Mouse (Mus musculus): ENCODE measurements at regions not wholly inside any gene's neighbourhood (a gene's known extent, or its start where the extent isn't known, plus 50 kb on each side); places are given as distances from the start of the nearest gene placed in this dataset.

DNA sequence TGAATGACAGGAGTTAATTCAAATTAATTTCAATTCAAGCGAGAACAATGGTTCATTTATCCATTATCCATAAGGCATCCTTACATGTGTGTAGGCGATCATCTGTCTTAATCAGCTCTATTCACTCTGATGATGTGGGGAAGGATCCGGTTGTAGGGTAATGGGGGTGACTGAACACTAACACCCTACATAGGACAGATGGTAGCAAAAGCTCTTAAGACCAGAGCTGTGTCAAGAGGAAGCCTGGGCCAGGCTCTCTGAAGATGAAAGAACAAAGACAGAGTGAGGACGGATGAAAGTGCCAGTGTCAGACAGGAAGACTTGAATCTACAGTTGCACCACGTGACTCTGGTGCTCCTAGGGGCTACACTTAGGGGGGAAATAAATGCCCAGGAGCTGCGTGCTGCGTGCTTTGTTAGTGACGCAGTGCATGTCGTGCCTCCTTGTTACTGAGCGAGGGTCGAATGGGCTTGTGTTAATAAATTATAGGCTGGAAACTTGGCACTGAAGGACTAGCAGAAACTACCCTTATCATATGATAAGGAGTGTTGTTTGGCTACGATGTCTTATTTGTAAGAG is 107.1 kb upstream of the Steap1 start:
- TF ChIP-seq MAZ (IDR thresholded peaks at IDR 0.05; ENCODE audit: low read depth, low read length), result no peak
- no peak for TF ChIP-seq MYC (IDR thresholded peaks at IDR 0.05; ENCODE audit: low read depth, low read length)
- no peak for TF ChIP-seq EP300 (IDR thresholded peaks at IDR 0.05; ENCODE audit: low read depth in 1 of 2, low read length in 2 of 2)
- no peak for TF ChIP-seq E2F4 (IDR thresholded peaks at IDR 0.05; ENCODE audit: borderline replicate concordance, low read depth, low read length)
- TF ChIP-seq ZKSCAN1 (IDR thresholded peaks at IDR 0.05; ENCODE audit: low read depth, low read length), result no peak
- no peak for TF ChIP-seq MYB (IDR thresholded peaks at IDR 0.05; ENCODE audit: low read depth, low read length)
- no peak for TF ChIP-seq BHLHE40 (IDR thresholded peaks at IDR 0.05; ENCODE audit: borderline replicate concordance, low read depth, low read length)
- TF ChIP-seq TCF12 (IDR thresholded peaks at IDR 0.05; ENCODE audit: low read depth, low read length), result no peak
- TF ChIP-seq USF2 (IDR thresholded peaks at IDR 0.05; ENCODE audit: borderline replicate concordance in 1 of 2, insufficient read depth in 1 of 2, low read depth in 1 of 2, low read length in 2 of 2), result no peak
- TF ChIP-seq SMC3 (IDR thresholded peaks at IDR 0.05; ENCODE audit: low read depth, low read length), result no peak
- no peak for TF ChIP-seq TBP (IDR thresholded peaks at IDR 0.05; ENCODE audit: low read depth, low read length)
- TF ChIP-seq GATA1 (IDR thresholded peaks at IDR 0.05; ENCODE audit: low read depth, low read length), result no peak
- no peak for TF ChIP-seq ZMIZ1 (IDR thresholded peaks at IDR 0.05; ENCODE audit: low read depth, low read length)
- no peak for TF ChIP-seq CHD1 (IDR thresholded peaks at IDR 0.05; ENCODE audit: low read depth, low read length)
- TF ChIP-seq RAD21 (IDR thresholded peaks at IDR 0.05; ENCODE audit: low read depth, low read length), result no peak
- TF ChIP-seq SIN3A (IDR thresholded peaks at IDR 0.05; ENCODE audit: low read length), result no peak
- no peak for TF ChIP-seq POLR2A (IDR thresholded peaks at IDR 0.05; ENCODE audit: control insufficient read depth in 1 of 2, insufficient read depth in 1 of 2, low read depth in 1 of 2, low read length in 2 of 2, poor library complexity in 1 of 2)
- no peak for TF ChIP-seq CTCF (IDR thresholded peaks at IDR 0.05 in 2 of 3, conservative IDR thresholded peaks at IDR 0.05 in 1 of 3; ENCODE audit: control insufficient read depth in 1 of 3, insufficient read depth in 1 of 3, low read depth in 2 of 3, low read length in 3 of 3, poor library complexity in 1 of 3, severe bottlenecking in 1 of 3)
- no peaks in the 10 kb centered on the region for H3K27me3 ChIP-seq (ENCODE audit: control insufficient read depth in 1 of 2, insufficient read depth in 2 of 2, low read length in 2 of 2)
- no peak overlapping the region for H3K27ac ChIP-seq (ENCODE audit: control insufficient read depth, low read depth, low read length)
- no peak overlapping the region for H3K9ac ChIP-seq (ENCODE audit: control insufficient read depth, low read depth, low read length, poor library complexity, severe bottlenecking)
- no peaks in the 10 kb centered on the region for H3K79me2 ChIP-seq (ENCODE audit: control insufficient read depth, insufficient read depth, low read length, poor library complexity)
- H3K9me3 ChIP-seq (replicated peaks; ENCODE audit: insufficient read depth, low read length), result no peaks in the 10 kb centered on the region
- no peaks in the 10 kb centered on the region for H3K4me1 ChIP-seq (ENCODE audit: control insufficient read depth in 1 of 2, insufficient read depth in 2 of 2, low read length in 2 of 2)
- DNase-seq (ENCODE audit: low read depth, low spot score), result no peak
- H3K36me3 ChIP-seq (ENCODE audit: control insufficient read depth in 1 of 2, insufficient read depth in 2 of 2, low read length in 2 of 2), result no peaks in the 10 kb centered on the region
- no peak overlapping the region for H3K4me3 ChIP-seq (ENCODE audit: control insufficient read depth in 1 of 2, insufficient read depth in 1 of 2, low read depth in 2 of 2, low read length in 2 of 2)

DNA sequence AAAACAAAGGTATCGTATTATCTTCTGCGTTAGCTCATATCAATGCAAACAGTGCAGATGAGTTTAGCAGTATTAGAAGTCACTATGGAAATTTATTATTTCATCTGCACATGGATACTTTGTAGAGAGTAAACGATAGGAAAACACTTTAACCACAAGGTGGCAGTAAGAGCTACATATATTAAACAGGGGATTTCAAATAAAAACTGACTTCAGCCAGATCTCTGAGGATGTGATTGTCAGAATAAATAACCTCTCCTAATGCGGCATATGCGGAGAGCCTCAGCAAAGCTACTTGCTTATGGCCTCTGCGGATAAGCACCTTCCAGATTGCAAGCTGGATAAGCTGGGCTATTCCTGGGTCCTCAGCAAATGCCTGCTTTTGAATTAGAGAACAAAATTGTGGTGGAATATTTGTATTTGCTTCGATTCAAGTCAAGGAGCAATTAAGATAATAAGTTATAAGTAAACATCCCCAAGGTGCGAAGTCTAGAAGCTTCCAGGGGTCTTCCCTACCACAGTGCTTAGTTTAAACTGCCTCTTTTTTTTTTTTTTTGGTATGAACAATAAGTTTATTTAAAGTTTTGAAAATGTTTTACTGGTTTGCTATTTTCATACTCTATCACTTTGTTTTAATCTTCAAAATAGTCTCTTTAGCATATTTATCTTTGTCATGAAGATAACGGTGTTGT is 96.8 kb upstream of the Steap1 start:
- no peaks in the 10 kb centered on the region for H3K9me3 ChIP-seq (replicated peaks; ENCODE audit: insufficient read depth, low read length)
- TF ChIP-seq RAD21 (IDR thresholded peaks at IDR 0.05; ENCODE audit: low read depth, low read length) (peak; percentile 38), TCF12 (IDR thresholded peaks at IDR 0.05; ENCODE audit: low read depth, low read length) (no peak), TAL1 (IDR thresholded peaks at IDR 0.05; ENCODE audit: low read length) (no peak), USF2 (IDR thresholded peaks at IDR 0.05; ENCODE audit: borderline replicate concordance in 1 of 2, insufficient read depth in 1 of 2, low read depth in 1 of 2, low read length in 2 of 2) (no peak), RCOR1 (IDR thresholded peaks at IDR 0.05; ENCODE audit: low read depth, low read length) (no peak), TBP (IDR thresholded peaks at IDR 0.05; ENCODE audit: low read depth, low read length) (no peak), ZKSCAN1 (IDR thresholded peaks at IDR 0.05; ENCODE audit: low read depth, low read length) (no peak), JUND (IDR thresholded peaks at IDR 0.05; ENCODE audit: low read depth, low read length) (no peak), CHD1 (IDR thresholded peaks at IDR 0.05; ENCODE audit: low read depth, low read length) (no peak), CTCF (IDR thresholded peaks at IDR 0.05 in 2 of 3, conservative IDR thresholded peaks at IDR 0.05 in 1 of 3; ENCODE audit: control insufficient read depth in 1 of 3, insufficient read depth in 1 of 3, low read depth in 2 of 3, low read length in 3 of 3, poor library complexity in 1 of 3, severe bottlenecking in 1 of 3) (peak in 1 of 3 experiments; percentile 34; a peak in 1 of 6 replicates), POLR2AphosphoS2 (IDR thresholded peaks at IDR 0.05; ENCODE audit: low read length) (no peak), UBTF (IDR thresholded peaks at IDR 0.05; ENCODE audit: borderline replicate concordance, insufficient read depth, low read depth, low read length) (no peak), CHD2 (IDR thresholded peaks at IDR 0.05; ENCODE audit: low read length) (no peak), SMC3 (IDR thresholded peaks at IDR 0.05; ENCODE audit: low read depth, low read length) (peak; percentile 53), ZMIZ1 (IDR thresholded peaks at IDR 0.05; ENCODE audit: low read depth, low read length) (no peak), ZNF384 (IDR thresholded peaks at IDR 0.05; ENCODE audit: low read depth, low read length) (no peak), POLR2A (IDR thresholded peaks at IDR 0.05; ENCODE audit: control insufficient read depth in 1 of 2, insufficient read depth in 1 of 2, low read depth in 1 of 2, low read length in 2 of 2, poor library complexity in 1 of 2) (no peak), GABPA (IDR thresholded peaks at IDR 0.05; ENCODE audit: low read depth, low read length) (no peak), KAT2A (conservative IDR thresholded peaks at IDR 0.05; ENCODE audit: low read depth, low read length) (no peak), NELFE (IDR thresholded peaks at IDR 0.05; ENCODE audit: low read depth, low read length) (no peak), BHLHE40 (IDR thresholded peaks at IDR 0.05; ENCODE audit: borderline replicate concordance, low read depth, low read length) (no peak)
- H3K79me2 ChIP-seq (ENCODE audit: control insufficient read depth, insufficient read depth, low read length, poor library complexity), result no peaks in the 10 kb centered on the region
- no peaks in the 10 kb centered on the region for H3K27me3 ChIP-seq (ENCODE audit: control insufficient read depth in 1 of 2, insufficient read depth in 2 of 2, low read length in 2 of 2)
- no peaks in the 10 kb centered on the region for H3K4me1 ChIP-seq (ENCODE audit: control insufficient read depth in 1 of 2, insufficient read depth in 2 of 2, low read length in 2 of 2)
- no peak overlapping the region for H3K27ac ChIP-seq (ENCODE audit: control insufficient read depth, low read depth, low read length)
- DNase-seq (ENCODE audit: low read depth, low spot score), result peak; percentile 22
- no peaks in the 10 kb centered on the region for H3K36me3 ChIP-seq (ENCODE audit: control insufficient read depth in 1 of 2, insufficient read depth in 2 of 2, low read length in 2 of 2)
- no peak overlapping the region for H3K4me3 ChIP-seq (ENCODE audit: control insufficient read depth in 1 of 2, insufficient read depth in 1 of 2, low read depth in 2 of 2, low read length in 2 of 2)
- no peak overlapping the region for H3K9ac ChIP-seq (ENCODE audit: control insufficient read depth, low read depth, low read length, poor library complexity, severe bottlenecking)
